Mouse (Mus musculus) kidney, postnatal 36 days (tissue): ENCODE results near the gene Ina.

Experiments used
- DNase-seq, 2 experiments: peaks; one replicate each; pipeline ENCODE4 v3.0.0; 2021 to 2022; ENCODE audit warnings: mixed read lengths in 2 of 2

The Ina gene

GRCm38 (mm10) chr19:47014159-47014446, 395 bp upstream of the Ina start:
- DNase-seq = no peak

- DNase-seq = no peak
Observed at GRCm38 (mm10) chr19:47015396-47015795, 898 bp downstream of the Ina start.

- DNase-seq = no peak
Observed at GRCm38 (mm10) chr19:47015965-47016364, 1.5 kb downstream of the Ina start.

GRCm38 (mm10) chr19:47016487-47016886, 2.0 kb downstream of the Ina start:
- peak; percentile 76 to 95 for DNase-seq

- no peak for DNase-seq
Observed at GRCm38 (mm10) chr19:47017831-47018230, 3.3 kb downstream of the Ina start.

- DNase-seq = no peak
Observed at GRCm38 (mm10) chr19:47018330-47018729, 3.8 kb downstream of the Ina start.

- DNase-seq = no peak
Observed at GRCm38 (mm10) chr19:47019326-47019725, 4.8 kb downstream of the Ina start.

GRCm38 (mm10) chr19:47022709-47023108, 8.2 kb downstream of the Ina start:
- no peak for DNase-seq

- DNase-seq = no peak
Observed at GRCm38 (mm10) chr19:47023546-47023945, 9.0 kb downstream of the Ina start.

GRCm38 (mm10) chr19:47024954-47025353, 10.5 kb downstream of the Ina start:
- no peak for DNase-seq

GRCm38 (mm10) chr19:47026513-47026912, 12.0 kb downstream of the Ina start:
- no peak for DNase-seq

- DNase-seq = no peak
Observed at GRCm38 (mm10) chr19:47029796-47030195, 15.3 kb downstream of the Ina start.

- no peak for DNase-seq
Observed at GRCm38 (mm10) chr19:47031770-47032169, 17.3 kb downstream of the Ina start.

GRCm38 (mm10) chr19:47034916-47035315, 20.4 kb downstream of the Ina start:
- DNase-seq = no peak

GRCm38 (mm10) chr19:47036596-47036995, 22.1 kb downstream of the Ina start:
- DNase-seq = no peak

GRCm38 (mm10) chr19:47040720-47041473, 26.4 kb downstream of the Ina start:
- no peak for DNase-seq

GRCm38 (mm10) chr19:47043608-47044007, 29.1 kb downstream of the Ina start:
- DNase-seq = no peak

- DNase-seq = no peak
Observed at GRCm38 (mm10) chr19:47046343-47046742, 31.8 kb downstream of the Ina start.

GRCm38 (mm10) chr19:47047236-47047833, 32.8 kb downstream of the Ina start:
- DNase-seq = no peak

- DNase-seq = no peak
Observed at GRCm38 (mm10) chr19:47049061-47049460, 34.6 kb downstream of the Ina start.

- no peak for DNase-seq
Observed at GRCm38 (mm10) chr19:47049840-47050239, 35.3 kb downstream of the Ina start.

- peak; percentile 87 to 92 for DNase-seq
Observed at GRCm38 (mm10) chr19:47050271-47051032, 36.0 kb downstream of the Ina start, which contains the start of gene Pcgf6. Gene Pcgf6 (minus strand): TSS chr19:47050906.

GRCm38 (mm10) chr19:47052927-47053326, 38.4 kb downstream of the Ina start:
- DNase-seq = no peak

GRCm38 (mm10) chr19:47053471-47053870, 39.0 kb downstream of the Ina start:
- DNase-seq = peak; percentile 68 to 78
